Mouse (Mus musculus) heart, postnatal 10 days (tissue): Measurements from ENCODE around the gene Tiam1. TPM values are rescaled to one million over a fixed set of nuclear protein-coding genes. Genes with fewer than 3 reads are reported as not detected.
A peak's percentile ranks its signal among the peaks of the same experiment; 100 is the strongest.

ENCODE experiments used
- DNase-seq, 2 experiments: peaks; one replicate each; pipeline ENCODE4 v3.0.0; 2021
- intact Hi-C: fragments of 180-260 bp; cut with DNase I; formaldehyde crosslinking; loops from one replicate; pipeline ENCODE4 v1.15.1; 2025
- total RNA-seq, 2 experiments: library from RNA; stranded (reverse); gene quantifications; 2 replicates each; pipeline ENCODE4 v1.2.3; 2021

The Tiam1 gene
- total RNA-seq, 2 experiments from 2014 or later = 11.4 to 12.0 TPM

DNA sequence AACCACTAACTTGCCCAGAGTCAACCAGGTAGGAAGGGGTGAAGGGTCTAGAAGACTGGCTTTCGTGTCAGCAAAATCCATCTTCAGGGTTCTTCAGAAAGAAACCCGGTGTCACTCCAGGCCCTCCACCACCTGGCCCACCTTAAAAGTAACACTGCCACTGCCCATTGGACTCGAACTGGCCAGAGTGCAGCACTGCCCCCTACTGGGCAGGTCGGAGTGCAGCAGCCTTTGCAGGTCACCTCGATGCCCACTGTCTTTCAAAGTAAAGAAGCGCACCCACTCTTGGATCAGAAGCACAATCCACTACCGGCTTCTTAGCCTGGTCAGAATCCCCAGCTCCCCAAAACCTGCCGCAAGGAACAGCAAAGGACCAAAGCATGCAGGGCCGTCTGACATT is 247.2 kb downstream of the Tiam1 start:
- DNase-seq = no peak
- intact Hi-C loops = no loop called here

DNA sequence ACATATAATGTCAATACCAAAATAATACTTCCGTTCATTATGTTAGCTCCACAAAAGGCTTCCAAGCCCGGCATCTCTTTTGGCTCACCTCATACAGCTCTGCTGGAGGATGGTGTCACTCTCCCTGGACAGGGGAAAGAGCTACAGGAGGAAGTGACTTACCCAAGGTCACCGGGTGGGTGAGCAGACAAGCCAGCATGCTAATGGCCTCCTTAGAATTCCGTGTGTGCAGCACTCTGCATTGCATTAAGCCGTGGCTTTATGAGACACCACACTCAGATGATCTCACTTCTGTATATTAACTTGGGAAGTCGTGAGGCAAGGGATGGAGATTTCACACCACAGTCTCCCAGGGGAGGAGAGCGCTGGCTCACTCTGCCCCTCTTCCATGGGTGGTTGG is 248.3 kb downstream of the Tiam1 start:
- intact Hi-C loops = no loop called here
- DNase-seq = no peak

DNA sequence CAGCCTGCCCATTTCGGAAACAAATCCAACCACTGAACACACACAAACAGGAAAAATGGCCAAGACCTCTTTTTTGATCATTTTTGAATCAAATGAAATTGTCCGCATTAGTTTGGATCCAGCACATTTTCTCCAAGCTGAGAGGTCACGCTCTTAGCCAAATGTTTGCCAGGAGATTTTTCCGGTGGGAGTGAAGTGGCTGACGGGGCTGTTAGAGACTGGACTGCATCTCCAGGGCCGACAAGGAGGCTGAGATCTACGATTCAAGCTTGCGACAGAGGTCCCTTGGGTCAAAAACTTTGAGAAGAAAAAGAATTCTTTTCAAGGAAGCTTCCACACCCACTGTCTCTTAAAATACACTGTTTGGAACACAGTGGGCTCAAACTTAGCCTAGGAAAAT is 248.8 kb downstream of the Tiam1 start:
- intact Hi-C loops = no loop called here

DNA sequence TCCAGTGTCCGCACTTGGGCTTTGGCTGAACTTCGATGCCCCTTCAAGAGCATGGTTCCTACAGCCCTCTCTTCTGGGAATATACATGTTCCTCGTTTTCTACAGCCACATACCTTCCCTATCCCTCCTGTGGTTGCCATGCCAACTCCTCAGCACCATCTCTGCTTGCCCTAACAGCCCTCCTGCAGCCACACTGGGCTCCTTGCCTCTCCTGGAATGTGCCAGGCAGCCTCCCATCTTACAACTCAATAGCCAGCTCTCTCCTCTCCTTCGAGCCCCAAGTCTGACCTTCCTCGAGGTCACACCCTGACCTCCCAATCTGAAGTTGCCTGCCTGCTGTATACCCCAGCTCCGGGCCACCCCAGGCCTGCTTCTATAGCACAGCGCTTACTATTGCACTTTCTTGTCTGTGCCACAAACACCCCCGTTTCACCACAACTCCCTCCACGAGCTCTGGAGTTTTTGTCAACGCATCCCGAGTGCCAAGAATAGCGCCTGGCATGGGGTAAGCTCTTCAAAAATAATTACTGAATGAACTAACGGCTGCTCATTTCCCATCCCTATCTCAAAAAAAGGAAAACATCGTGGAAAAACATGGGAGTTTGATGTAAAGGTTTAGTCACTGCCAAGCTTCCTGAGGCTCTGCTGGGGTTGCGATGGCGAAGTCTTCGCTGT is 252.9 kb downstream of the Tiam1 start:
- DNase-seq = no peak
- intact Hi-C loops = no loop called here

More for the DNA sequence above, 248.8 kb downstream of the Tiam1 start:
- DNase-seq = peak; percentile 38 to 39

DNA sequence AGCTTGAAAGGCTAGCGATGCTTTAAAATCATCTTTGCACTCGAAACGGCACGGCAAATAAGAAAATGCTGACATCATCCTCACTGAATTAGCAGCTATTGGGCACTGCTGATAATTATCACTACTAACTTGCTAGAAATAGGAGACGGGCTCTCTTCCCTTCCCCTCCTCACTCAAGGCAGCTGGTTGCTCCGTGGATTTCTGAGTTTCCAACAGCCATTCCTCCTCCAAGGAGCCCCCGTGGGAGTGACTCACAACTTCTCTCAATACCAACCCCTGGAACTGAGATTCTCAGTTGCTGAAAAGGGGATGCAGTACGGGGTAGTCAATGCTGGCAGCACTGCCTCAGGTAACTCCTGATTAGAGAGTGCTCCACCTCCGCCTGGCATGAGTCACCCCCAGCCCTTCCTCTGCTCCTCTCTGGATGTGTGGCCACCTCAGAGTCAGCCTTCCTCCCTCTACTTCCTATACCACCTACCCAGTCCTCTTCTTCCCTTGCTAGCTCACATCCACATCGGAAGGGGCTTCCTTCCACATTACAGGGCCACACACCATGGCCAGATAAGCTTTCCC is 253.6 kb downstream of the Tiam1 start:
- no peak for DNase-seq
- intact Hi-C loops = no loop called here

DNA sequence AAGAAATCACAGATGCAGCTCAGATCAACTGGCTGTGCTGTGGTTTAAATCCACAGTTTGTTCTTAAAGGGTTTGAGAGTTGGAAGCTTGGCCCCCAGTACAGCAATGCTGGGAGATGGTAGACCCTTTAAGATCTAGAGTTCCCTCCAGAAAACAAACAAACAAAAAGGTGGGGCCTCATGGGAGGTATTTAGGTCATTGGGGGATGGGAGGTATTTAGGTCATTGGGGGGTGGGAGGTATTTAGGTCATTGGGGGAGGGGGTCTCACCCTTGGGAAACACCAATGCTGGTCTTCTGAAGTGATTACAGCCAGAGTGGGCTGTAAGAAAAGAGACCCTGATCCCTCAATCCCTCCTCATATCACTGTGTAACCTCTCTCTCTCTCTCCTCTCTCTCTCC is 257.0 kb downstream of the Tiam1 start:
- no peak for DNase-seq
- intact Hi-C loops = no loop called here

DNA sequence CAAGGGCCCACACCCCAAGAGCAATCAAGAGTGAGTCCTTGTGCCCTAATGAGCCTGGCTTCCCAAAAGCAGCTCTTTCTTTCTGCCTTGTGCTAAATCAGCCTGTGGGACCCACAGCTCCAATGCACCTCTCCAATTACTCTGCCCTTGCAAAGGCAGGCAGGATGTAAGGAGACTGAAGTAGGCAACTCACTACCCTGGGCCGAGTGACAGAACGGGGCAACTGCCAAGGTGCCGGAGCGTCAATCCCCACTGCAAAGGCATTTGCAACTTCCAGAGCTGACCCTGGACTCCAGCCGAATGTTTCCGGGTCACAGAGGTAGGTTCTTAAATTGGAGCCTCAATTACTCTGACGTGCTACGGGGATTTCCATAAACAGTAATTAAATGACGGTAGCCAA is 257.9 kb downstream of the Tiam1 start:
- no peak for DNase-seq
- intact Hi-C loops = no loop called here

DNA sequence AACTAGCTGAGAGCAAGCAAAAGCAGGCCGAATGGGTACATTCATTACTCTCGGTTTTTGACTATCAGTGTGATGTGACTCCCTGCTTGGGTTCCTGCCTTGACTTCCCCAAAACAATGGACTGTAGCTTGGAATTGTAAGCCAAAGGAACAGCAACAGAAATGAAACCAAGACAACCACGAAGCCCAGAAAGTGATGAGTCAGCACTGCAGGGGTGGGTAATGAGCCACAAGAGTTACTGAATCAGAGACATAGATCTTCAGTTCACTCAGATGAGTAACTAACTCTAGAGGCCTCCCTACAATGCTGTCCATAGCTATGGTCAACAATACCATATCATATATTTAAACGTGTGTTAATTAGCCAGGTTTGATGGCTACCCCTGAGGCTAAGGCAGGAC is 259.7 kb downstream of the Tiam1 start:
- DNase-seq = no peak
- intact Hi-C loops = no loop called here

DNA sequence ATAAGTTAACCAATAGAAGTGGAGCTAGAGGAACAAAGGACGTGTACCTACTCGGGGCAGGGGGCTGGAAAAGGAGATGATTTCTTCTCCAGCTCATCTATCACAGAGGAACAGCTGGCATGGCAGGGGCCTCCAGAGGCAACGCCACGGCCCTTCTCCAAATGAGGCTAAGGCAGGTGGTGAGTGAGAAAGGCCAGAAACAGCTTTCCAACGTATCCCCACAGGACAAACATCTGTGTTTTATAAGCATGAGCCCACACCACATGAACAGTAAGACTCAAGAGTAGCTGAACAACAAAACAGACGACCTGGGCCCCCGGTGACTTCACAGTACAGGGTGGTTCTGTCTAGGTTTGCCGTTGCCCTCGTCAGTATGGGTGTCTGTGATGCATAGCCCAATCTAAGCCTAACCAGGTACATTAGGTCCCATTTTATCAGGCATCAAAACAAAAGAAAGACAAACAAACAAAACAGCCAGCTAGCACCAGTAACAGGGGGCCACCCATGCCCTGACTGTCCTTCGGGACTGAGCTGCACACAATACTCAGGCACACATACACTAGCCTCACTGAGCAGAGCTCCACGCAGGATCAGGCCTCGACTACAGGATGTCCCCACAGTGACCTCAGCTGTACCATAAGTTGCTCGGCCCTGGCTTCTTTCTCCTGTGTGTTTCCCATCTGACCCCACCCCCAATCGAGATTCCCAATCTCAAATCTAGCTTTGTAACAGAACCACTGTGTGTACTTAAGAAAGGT is 260.9 kb downstream of the Tiam1 start:
- intact Hi-C loops = no loop called here
- DNase-seq = no peak

DNA sequence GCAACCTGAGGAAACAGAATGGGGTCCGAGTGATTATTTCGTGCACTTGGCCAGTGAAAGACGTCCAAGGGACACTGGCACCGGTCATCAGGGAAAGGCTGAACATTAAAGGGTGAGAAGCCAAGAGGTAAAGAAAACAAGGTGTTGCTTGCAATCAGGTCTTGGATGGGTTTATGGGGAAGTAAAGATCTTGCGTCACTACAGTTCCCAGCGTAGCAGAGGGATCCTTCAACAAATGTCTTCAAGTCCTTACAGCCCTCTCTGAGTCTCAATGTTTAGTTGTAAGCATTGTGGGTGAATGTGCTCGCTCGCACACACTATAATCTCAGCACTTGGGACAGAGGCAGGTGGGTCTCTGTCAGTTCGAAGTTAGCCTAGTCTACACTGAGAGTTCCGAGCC is 266.4 kb downstream of the Tiam1 start:
- intact Hi-C loops = no loop called here
- no peak for DNase-seq

DNA sequence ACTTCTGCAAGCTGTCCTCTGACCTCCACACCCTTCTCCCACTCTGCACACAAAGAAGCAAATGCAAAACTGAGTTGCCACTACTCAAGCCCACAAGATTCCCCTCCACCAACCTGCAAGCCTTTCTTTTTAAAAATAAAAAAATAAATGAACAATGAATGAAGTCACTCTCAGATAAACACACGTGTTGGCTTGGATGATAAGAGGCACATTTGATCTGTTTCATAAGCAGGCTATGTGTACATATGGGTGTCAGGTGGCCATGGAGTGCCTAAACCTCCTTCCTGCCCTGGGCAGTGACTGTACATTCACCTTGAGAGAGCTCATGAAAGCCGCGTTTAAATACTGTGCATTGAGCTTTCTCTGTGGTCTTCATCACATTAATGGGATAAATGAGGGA is 267.5 kb downstream of the Tiam1 start:
- intact Hi-C loops = no loop called here
- no peak for DNase-seq

DNA sequence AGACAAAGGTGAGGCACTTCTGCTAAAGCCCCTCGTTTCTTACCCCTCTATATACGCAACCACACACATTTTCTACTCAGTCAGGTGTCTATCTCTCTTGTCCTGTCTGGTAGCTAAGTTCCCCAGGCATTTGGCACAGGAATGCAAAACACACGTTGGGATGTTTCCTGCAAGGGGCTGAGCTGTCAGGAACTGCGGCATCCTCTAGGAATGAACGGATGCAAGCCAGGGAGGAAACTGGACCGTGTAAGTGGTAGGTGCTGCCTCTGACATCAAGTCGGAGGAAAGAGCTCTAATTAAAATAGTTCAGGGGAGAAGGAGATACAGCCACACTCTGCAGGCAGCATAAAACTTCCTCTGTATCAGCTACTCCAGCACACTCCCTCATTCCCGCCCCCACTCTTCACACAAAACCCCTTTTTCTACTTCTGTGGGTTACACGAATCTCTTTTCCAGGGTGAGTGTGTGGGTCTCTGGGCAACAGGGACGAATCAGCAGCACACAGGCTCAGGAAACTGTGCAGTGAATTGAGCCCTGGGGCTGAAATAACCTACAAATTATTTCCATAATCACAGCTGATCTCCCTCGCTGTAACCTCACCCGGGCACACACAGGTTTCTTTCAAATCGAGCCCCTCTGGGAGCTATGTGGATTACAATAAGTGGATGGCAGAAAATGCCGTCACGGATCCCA is 269.4 kb downstream of the Tiam1 start:
- intact Hi-C loops = no loop called here
- DNase-seq = no peak

DNA sequence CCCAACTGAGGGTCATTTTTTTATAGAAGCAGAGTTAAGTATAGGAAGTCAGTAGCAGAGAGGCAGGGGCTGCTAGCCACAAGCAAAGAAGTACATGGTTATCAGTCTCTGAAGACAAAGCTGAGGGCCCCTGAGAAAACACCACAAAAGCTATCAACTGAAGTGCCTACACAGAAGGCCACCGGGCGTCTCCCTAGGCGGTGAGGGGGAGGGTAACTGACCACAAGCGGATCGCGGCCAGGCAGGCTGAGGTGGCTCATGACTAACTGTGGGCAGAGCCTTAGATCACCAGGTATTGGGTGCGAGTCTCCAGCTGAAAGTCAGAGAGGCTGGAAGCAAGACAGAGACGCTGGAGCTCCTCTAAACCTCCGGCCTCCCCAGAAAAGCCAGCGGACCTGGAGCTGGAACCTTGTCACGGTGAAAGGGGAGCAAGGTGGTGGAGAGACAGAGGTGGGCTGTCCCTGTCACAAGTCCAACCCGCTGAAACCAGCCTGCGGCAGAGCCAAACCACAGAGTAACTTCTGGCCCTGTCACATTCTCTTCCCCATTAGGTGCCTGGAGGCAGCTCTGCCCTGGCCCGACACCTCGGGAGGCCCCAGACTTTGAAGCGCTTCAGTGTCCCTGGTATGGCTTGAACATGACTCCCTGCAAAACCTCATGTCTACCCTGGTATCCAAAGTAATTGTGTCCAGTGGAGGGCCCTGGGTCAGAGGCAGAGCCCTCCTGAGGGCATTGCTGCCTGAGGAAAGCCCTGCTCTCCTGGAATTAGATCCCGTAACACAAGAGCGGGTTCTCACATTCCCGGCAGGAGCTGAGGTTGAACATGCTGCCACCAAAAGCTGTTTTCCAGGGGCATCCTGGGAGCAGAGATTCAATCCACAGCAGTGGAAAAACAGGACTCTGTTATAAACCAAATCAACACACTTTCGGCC is 271.3 kb downstream of the Tiam1 start:
- no peak for DNase-seq
- intact Hi-C loops = no loop called here

DNA sequence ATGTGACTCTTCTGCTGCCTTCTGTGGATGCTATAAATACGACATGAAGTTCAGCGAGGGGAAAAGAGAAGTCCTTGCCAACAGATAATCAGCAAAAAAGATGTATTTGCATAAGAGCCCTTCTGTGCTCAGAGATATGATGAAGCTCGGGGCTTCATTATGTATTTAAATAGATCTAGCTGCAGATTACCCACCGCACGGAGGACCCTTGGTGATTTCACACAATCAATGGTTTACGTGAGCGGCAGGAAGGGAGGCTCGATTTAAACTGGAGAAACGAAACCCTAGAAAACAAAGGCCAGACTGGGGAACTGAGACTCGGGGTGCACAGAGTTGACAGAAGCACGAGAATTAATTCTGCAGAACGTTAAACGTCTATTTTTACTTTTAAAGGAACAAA is 272.2 kb downstream of the Tiam1 start:
- intact Hi-C loops = no loop called here
- no peak for DNase-seq

DNA sequence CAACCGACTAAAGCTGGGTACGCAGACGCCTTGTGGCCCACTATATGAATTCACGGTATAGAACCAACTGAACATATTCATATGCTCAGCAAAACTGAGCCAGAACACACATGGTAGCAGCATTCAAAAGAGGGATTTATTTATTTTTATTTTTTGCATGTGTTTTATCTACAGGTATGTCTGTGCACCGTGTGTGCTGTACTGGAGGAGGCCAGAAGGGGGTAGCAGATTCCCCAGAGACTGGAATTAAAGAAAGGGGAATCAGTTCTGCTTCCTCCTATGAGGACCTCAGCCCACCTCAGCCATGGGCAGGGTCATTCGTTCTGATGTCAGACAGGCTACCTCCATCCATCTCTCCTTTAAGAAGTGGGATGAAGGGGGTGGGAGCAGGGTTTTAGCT is 273.5 kb downstream of the Tiam1 start:
- intact Hi-C loops = no loop called here
- DNase-seq = no peak

DNA sequence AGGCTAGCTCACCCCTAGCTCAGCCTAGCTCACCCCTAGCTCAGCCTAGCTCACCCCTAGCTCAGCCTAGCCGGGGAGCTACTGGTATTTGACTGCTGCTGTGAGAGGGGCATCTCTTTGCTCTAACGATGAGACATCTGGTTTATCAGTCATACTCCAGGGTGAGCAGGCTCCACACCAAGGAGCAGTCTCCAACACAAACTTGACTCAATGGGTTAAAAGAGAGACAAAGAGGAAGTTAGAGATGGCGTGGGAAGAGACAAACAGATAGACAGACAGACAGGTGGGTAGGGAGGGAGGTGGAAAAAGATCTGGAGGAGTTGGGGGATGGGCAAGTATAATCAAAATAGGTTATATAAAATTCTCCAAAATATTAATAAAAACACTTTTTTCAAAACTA is 275.1 kb downstream of the Tiam1 start:
- intact Hi-C loops = no loop called here
- DNase-seq = no peak

DNA sequence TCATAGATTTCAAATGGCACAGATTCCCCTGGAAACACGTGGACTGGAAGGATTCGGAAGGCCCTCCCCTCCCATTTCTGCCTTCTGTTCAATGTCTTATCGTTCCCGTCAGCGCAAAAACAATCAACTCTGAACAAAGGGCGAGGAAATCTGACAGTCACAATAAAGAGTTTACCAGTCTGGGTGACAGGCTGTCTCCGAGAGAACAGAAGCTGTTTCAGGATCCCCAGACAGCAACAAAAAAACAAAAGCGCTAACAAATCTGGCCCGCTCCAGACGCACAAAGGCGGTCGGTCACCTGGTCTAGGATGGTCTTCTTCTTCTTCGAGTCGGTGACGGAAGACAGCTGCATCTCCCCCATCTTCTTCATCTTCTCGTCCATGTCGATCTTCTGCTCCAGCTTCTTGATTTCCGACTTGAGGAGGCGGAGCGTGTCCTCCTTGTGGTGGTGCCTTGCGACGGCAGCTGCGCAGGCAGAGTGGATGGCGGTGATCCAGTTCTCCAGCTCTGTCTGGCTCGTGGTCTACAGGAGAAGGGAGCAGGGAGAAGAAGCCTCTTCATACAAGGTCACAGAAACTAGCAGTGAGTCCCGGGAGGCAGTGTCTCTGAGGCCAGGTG is 276.2 kb downstream of the Tiam1 start:
- no peak for DNase-seq
- intact Hi-C loops = no loop called here

DNA sequence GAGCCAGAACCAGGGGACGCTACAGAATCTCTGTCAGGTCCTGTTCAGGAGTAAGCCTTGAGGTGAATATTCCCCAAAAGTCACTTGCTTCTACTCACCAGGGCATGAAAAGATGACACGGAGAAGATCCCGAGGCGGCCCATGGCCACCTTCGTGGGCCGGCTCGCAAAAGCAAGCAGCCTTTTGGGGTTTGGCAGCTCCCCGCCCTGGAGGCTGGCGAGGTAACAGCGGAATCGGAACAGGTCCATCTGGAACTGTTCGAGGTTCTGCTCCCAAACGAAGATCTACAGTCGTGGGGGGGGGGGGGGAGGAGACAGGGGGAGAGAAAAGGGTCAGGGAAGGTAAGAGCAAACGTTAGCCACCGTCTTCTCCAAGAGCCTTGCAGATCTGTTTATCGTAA is 278.4 kb downstream of the Tiam1 start:
- intact Hi-C loops = no loop called here
- DNase-seq = no peak

DNA sequence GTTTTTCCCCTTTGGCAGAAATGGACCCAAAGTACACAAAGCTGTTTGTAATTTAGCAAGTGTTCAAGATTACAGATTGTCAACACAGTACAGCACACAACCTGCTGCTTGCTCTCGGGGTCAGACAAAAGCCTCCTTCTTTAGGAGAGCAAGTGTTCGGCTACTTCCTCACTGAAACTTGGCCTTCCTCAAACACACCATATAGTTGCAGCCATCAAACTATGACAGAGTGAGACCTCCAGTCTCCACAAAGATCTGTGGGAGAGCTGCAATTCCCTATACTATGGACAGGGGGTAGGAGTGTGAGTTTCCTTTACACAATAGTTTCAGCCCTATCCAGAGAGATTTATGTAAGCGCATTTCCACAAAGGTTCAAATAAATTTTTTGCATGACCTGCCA is 278.9 kb downstream of the Tiam1 start:
- intact Hi-C loops = no loop called here
- DNase-seq = no peak

DNA sequence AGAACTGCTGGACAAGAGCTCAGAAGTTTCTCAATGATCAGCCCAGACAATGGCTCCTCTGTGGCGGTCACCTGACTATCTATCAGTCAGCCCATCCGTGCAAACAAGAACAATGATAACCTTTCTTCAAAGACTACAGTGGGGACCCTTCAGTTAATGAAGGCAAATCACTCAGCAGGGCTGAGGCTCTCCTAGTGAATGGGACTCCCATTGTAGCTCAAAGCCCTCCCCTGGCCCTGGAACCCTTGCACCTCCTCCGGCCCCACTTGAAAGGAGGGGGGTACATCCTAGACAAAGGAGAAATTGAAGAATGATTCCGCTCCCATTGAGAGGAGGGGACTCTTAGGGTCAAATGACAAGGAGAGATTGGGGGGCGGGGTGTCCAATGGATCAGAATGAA is 280.3 kb downstream of the Tiam1 start:
- intact Hi-C loops = no loop called here
- DNase-seq = no peak
